Mouse (Mus musculus): ENCODE measurements around the gene Perp. TPM values are rescaled to one million over a fixed set of nuclear protein-coding genes. Genes with fewer than 3 reads are reported as not detected.
A peak's percentile ranks its signal among the peaks of the same experiment; 100 is the strongest.

Gene Perp
- 51.9 and 53.4 TPM in 2 replicates for polyA plus RNA-seq (2015; fragmentation: Nextera tagmentation; extraction: Ambion mirVana)

GRCm38 (mm10) chr10:18844441-18845286 lies at the start of gene Perp:
Gene Perp, plus strand, starts transcription at chr10:18845020.
- H3K4me1 ChIP-seq (replicated peaks; ENCODE audit: control insufficient read depth, insufficient read depth, low read length): peaks cover 3% of the 10 kb centered on the region; the same call in 1 of the 2 replicates
- peak within 1 kb of the TSS; percentile 78 for H3K27ac ChIP-seq (ENCODE audit: low read length)
- H3K36me3 ChIP-seq (ENCODE audit: control insufficient read depth, insufficient read depth, low read length): no peaks in the 10 kb centered on the region
- 2% methylated on average over 49 of the region's 54 CpGs for WGBS
- peak; percentile 96 for ATAC-seq (ENCODE audit: low read depth)
- H3K9ac ChIP-seq (ENCODE audit: low read length): peak within 1 kb of the TSS; percentile 70
- peaks cover 8% of the 10 kb centered on the region for H3K27me3 ChIP-seq (ENCODE audit: control insufficient read depth, insufficient read depth, low read depth, low read length)
- peak within 1 kb of the TSS; percentile 57 for H3K4me3 ChIP-seq (ENCODE audit: low read length)
- peak within 1 kb of the TSS; percentile 78 for H3K4me2 ChIP-seq (ENCODE audit: low read depth, low read length)
- H3K9me3 ChIP-seq (ENCODE audit: control insufficient read depth, low read length): no peaks in the 10 kb centered on the region

GRCm38 (mm10) chr10:18811751-18812150 lies 33.1 kb upstream of the Perp start:
- H3K9me3 ChIP-seq (ENCODE audit: control insufficient read depth, low read length): no peaks in the 10 kb centered on the region
- H3K27me3 ChIP-seq (ENCODE audit: control insufficient read depth, insufficient read depth, low read depth, low read length): no peaks in the 10 kb centered on the region
- no peak overlapping the region for H3K9ac ChIP-seq (ENCODE audit: low read length)
- ATAC-seq (ENCODE audit: low read depth): no peak
- no peak overlapping the region for H3K4me3 ChIP-seq (ENCODE audit: low read length)
- H3K27ac ChIP-seq (ENCODE audit: low read length): no peak overlapping the region
- no peak overlapping the region for H3K4me2 ChIP-seq (ENCODE audit: low read depth, low read length)
- H3K4me1 ChIP-seq (replicated peaks; ENCODE audit: control insufficient read depth, insufficient read depth, low read length): peaks cover 6% of the 10 kb centered on the region; the same call in 1 of the 2 replicates
- 75% methylated on average over 2 of the region's 2 CpGs for WGBS
- no peaks in the 10 kb centered on the region for H3K36me3 ChIP-seq (ENCODE audit: control insufficient read depth, insufficient read depth, low read length)

- Histone ChIP-seq H3K9ac (ENCODE audit: low read length) (no peak overlapping the region), H3K4me2 (ENCODE audit: low read depth, low read length) (no peak overlapping the region), H3K4me3 (ENCODE audit: low read length) (no peak overlapping the region), H3K4me1 (replicated peaks; ENCODE audit: control insufficient read depth, insufficient read depth, low read length) (peaks cover 7% of the 10 kb centered on the region; the same call in 1 of the 2 replicates), H3K27me3 (ENCODE audit: control insufficient read depth, insufficient read depth, low read depth, low read length) (no peaks in the 10 kb centered on the region), H3K36me3 (ENCODE audit: control insufficient read depth, insufficient read depth, low read length) (no peaks in the 10 kb centered on the region), H3K9me3 (ENCODE audit: control insufficient read depth, low read length) (no peaks in the 10 kb centered on the region), H3K27ac (ENCODE audit: low read length) (no peak overlapping the region)
- ATAC-seq (ENCODE audit: low read depth): peak; percentile 95
- 31% methylated on average over 5 of the region's 5 CpGs for WGBS
Measured at GRCm38 (mm10) chr10:18816560-18816959, 28.3 kb upstream of the Perp start.

GRCm38 (mm10) chr10:18825143-18825542 lies 19.7 kb upstream of the Perp start:
- H3K27me3 ChIP-seq (ENCODE audit: control insufficient read depth, insufficient read depth, low read depth, low read length): no peaks in the 10 kb centered on the region
- no peak overlapping the region for H3K9ac ChIP-seq (ENCODE audit: low read length)
- ATAC-seq (ENCODE audit: low read depth): no peak
- no peaks in the 10 kb centered on the region for H3K9me3 ChIP-seq (ENCODE audit: control insufficient read depth, low read length)
- no peaks in the 10 kb centered on the region for H3K4me1 ChIP-seq (replicated peaks; ENCODE audit: control insufficient read depth, insufficient read depth, low read length)
- H3K4me2 ChIP-seq (ENCODE audit: low read depth, low read length): no peak overlapping the region
- H3K27ac ChIP-seq (ENCODE audit: low read length): no peak overlapping the region
- H3K36me3 ChIP-seq (ENCODE audit: control insufficient read depth, insufficient read depth, low read length): no peaks in the 10 kb centered on the region
- no peak overlapping the region for H3K4me3 ChIP-seq (ENCODE audit: low read length)

GRCm38 (mm10) chr10:18826107-18826506 lies 18.7 kb upstream of the Perp start:
- H3K9me3 ChIP-seq (ENCODE audit: control insufficient read depth, low read length): no peaks in the 10 kb centered on the region
- no peak for ATAC-seq (ENCODE audit: low read depth)
- 69% methylated on average over 2 of the region's 2 CpGs for WGBS

GRCm38 (mm10) chr10:18827936-18828335 lies 16.9 kb upstream of the Perp start:
- Histone ChIP-seq H3K4me2 (ENCODE audit: low read depth, low read length) (no peak overlapping the region), H3K27ac (ENCODE audit: low read length) (no peak overlapping the region), H3K9ac (ENCODE audit: low read length) (no peak overlapping the region), H3K9me3 (ENCODE audit: control insufficient read depth, low read length) (no peaks in the 10 kb centered on the region), H3K36me3 (ENCODE audit: control insufficient read depth, insufficient read depth, low read length) (no peaks in the 10 kb centered on the region), H3K4me3 (ENCODE audit: low read length) (no peak overlapping the region), H3K27me3 (ENCODE audit: control insufficient read depth, insufficient read depth, low read depth, low read length) (no peaks in the 10 kb centered on the region), H3K4me1 (replicated peaks; ENCODE audit: control insufficient read depth, insufficient read depth, low read length) (no peaks in the 10 kb centered on the region)
- no peak for ATAC-seq (ENCODE audit: low read depth)
- WGBS: 33% methylated on average over 2 of the region's 2 CpGs

More at GRCm38 (mm10) chr10:18826107-18826506, 18.7 kb upstream of the Perp start:
- Histone ChIP-seq H3K4me2 (ENCODE audit: low read depth, low read length) (no peak overlapping the region), H3K9ac (ENCODE audit: low read length) (no peak overlapping the region), H3K4me3 (ENCODE audit: low read length) (no peak overlapping the region), H3K4me1 (replicated peaks; ENCODE audit: control insufficient read depth, insufficient read depth, low read length) (no peaks in the 10 kb centered on the region), H3K27me3 (ENCODE audit: control insufficient read depth, insufficient read depth, low read depth, low read length) (no peaks in the 10 kb centered on the region), H3K27ac (ENCODE audit: low read length) (no peak overlapping the region), H3K36me3 (ENCODE audit: control insufficient read depth, insufficient read depth, low read length) (no peaks in the 10 kb centered on the region)

GRCm38 (mm10) chr10:18830359-18830758 lies 14.5 kb upstream of the Perp start:
- H3K4me3 ChIP-seq (ENCODE audit: low read length): no peak overlapping the region
- no peaks in the 10 kb centered on the region for H3K27me3 ChIP-seq (ENCODE audit: control insufficient read depth, insufficient read depth, low read depth, low read length)
- ATAC-seq (ENCODE audit: low read depth): no peak
- 68% methylated on average over 4 of the region's 4 CpGs for WGBS
- H3K36me3 ChIP-seq (ENCODE audit: control insufficient read depth, insufficient read depth, low read length): no peaks in the 10 kb centered on the region
- no peak overlapping the region for H3K27ac ChIP-seq (ENCODE audit: low read length)
- H3K4me1 ChIP-seq (replicated peaks; ENCODE audit: control insufficient read depth, insufficient read depth, low read length): no peaks in the 10 kb centered on the region
- no peak overlapping the region for H3K9ac ChIP-seq (ENCODE audit: low read length)
- no peak overlapping the region for H3K4me2 ChIP-seq (ENCODE audit: low read depth, low read length)
- H3K9me3 ChIP-seq (ENCODE audit: control insufficient read depth, low read length): no peaks in the 10 kb centered on the region

- H3K27ac ChIP-seq (ENCODE audit: low read length): 0 out of 2 replicates have a peak overlapping the region, but pooled peaks have one; percentile 2
- H3K27me3 ChIP-seq (ENCODE audit: control insufficient read depth, insufficient read depth, low read depth, low read length): no peaks in the 10 kb centered on the region
- no peaks in the 10 kb centered on the region for H3K36me3 ChIP-seq (ENCODE audit: control insufficient read depth, insufficient read depth, low read length)
- H3K4me1 ChIP-seq (replicated peaks; ENCODE audit: control insufficient read depth, insufficient read depth, low read length): no peaks in the 10 kb centered on the region
- peak overlapping the region; percentile 14 for H3K4me3 ChIP-seq (ENCODE audit: low read length)
- H3K9me3 ChIP-seq (ENCODE audit: control insufficient read depth, low read length): no peaks in the 10 kb centered on the region
- H3K4me2 ChIP-seq (ENCODE audit: low read depth, low read length): peak overlapping the region; percentile 26
- H3K9ac ChIP-seq (ENCODE audit: low read length): no peak overlapping the region
- WGBS: 29% methylated on average over 7 of the region's 7 CpGs
- peak; percentile 87 for ATAC-seq (ENCODE audit: low read depth)
Measured at GRCm38 (mm10) chr10:18831823-18832222, 13.0 kb upstream of the Perp start.

- no peak for ATAC-seq (ENCODE audit: low read depth)
- Histone ChIP-seq H3K4me3 (ENCODE audit: low read length) (no peak overlapping the region), H3K9me3 (ENCODE audit: control insufficient read depth, low read length) (no peaks in the 10 kb centered on the region), H3K4me2 (ENCODE audit: low read depth, low read length) (no peak overlapping the region), H3K4me1 (replicated peaks; ENCODE audit: control insufficient read depth, insufficient read depth, low read length) (no peaks in the 10 kb centered on the region), H3K27ac (ENCODE audit: low read length) (no peak overlapping the region), H3K36me3 (ENCODE audit: control insufficient read depth, insufficient read depth, low read length) (no peaks in the 10 kb centered on the region), H3K9ac (ENCODE audit: low read length) (no peak overlapping the region), H3K27me3 (ENCODE audit: control insufficient read depth, insufficient read depth, low read depth, low read length) (no peaks in the 10 kb centered on the region)
- 28% methylated on average over 2 of the region's 2 CpGs for WGBS
Measured at GRCm38 (mm10) chr10:18834389-18834788, 10.4 kb upstream of the Perp start.

All from lung, embryonic 16.5 days (tissue).